Mouse (Mus musculus) limb, embryonic 11.5 days (tissue): ENCODE data around the gene Zbtb44. TPM values are rescaled to one million over a fixed set of nuclear protein-coding genes. Genes with fewer than 3 reads are reported as not detected.

ENCODE experiments used
- ATAC-seq: fragments of 200-750 bp; cut with Nextera tagmentation; 2 replicates; pipeline ENCODE4 v1.8.0; 2017; ENCODE audit warnings: low read depth; ENCODE audit not compliant: insufficient number of reproducible peaks, low FRiP score, low TSS enrichment
- DNase-seq: peaks from one replicate; pipeline ENCODE4 v3.0.0-alpha.2; 2015; ENCODE audit warnings: low spot score
- H3K27ac ChIP-seq: fragments of 300-500 bp; sonication (generic); replicated peaks from 2 replicates; pipeline ENCODE4 v1.5.1; 2014; ENCODE audit warnings: low read depth, mild to moderate bottlenecking, low read length
- H3K27me3 ChIP-seq: fragments of 300-500 bp; sonication (generic); 2 replicates; pipeline ENCODE4 v1.6.1; 2014; ENCODE audit warnings: mild to moderate bottlenecking, low read length, mixed read lengths; ENCODE audit not compliant: control insufficient read depth, insufficient read depth
- H3K36me3 ChIP-seq: fragments of 300-500 bp; sonication (generic); 2 replicates; pipeline ENCODE4 v1.6.1; 2014; ENCODE audit warnings: mild to moderate bottlenecking, low read length, moderate library complexity, mixed read lengths; ENCODE audit not compliant: control insufficient read depth, insufficient read depth
- H3K4me1 ChIP-seq: fragments of 300-500 bp; sonication (generic); 2 replicates; pipeline ENCODE4 v1.6.1; 2014; ENCODE audit warnings: low read length, mixed read lengths; ENCODE audit not compliant: control insufficient read depth, insufficient read depth
- H3K4me2 ChIP-seq: fragments of 300-500 bp; sonication (generic); 2 replicates; pipeline ENCODE4 v1.6.1; 2014; ENCODE audit warnings: low read depth, mild to moderate bottlenecking, moderate library complexity; ENCODE audit not compliant: severe bottlenecking
- H3K4me3 ChIP-seq: fragments of 300-500 bp; sonication (generic); 2 replicates; pipeline ENCODE4 v1.5.1; 2014; ENCODE audit warnings: low read depth, low read length
- H3K9ac ChIP-seq: fragments of 300-500 bp; sonication (generic); 2 replicates; pipeline ENCODE4 v1.6.1; 2014; ENCODE audit warnings: mild to moderate bottlenecking, low read length
- H3K9me3 ChIP-seq: fragments of 300-500 bp; sonication (generic); 2 replicates; pipeline ENCODE4 v1.6.1; 2016; ENCODE audit warnings: low read length; ENCODE audit not compliant: control insufficient read depth
- WGBS: fragments of 180-500 bp; shearing (Covaris S2); extraction: QIAGEN DNeasy Blood & Tissue Kit; methylation state at CpG from one replicate; pipeline ENCODE4 v1.1.7; 2014; 5-methylcytosine and 5-hydroxymethylcytosine counted together
- polyA plus RNA-seq: library from polyadenylated mRNA; unstranded; fragments of >200 nt; fragmentation: Nextera tagmentation; extraction: Ambion mirVana; gene quantifications from 2 replicates; pipeline ENCODE4 v1.2.1, GENCODE M21; 2014

The Zbtb44 gene
- polyA plus RNA-seq, 1 experiment from 2014 or later, result 6.6 TPM

GRCm38 (mm10) chr9:31115586-31115985, 85.1 kb downstream of the Zbtb44 start:
- DNase-seq, result no peak
- no peaks in the 10 kb centered on the region for H3K9me3 ChIP-seq
- no peaks in the 10 kb centered on the region for H3K27me3 ChIP-seq
- H3K36me3 ChIP-seq, result no peaks in the 10 kb centered on the region
- no peak overlapping the region for H3K27ac ChIP-seq
- no peak for ATAC-seq
- H3K4me3 ChIP-seq, result no peak overlapping the region
- H3K4me2 ChIP-seq, result no peak overlapping the region
- no peak overlapping the region for H3K9ac ChIP-seq
- peaks cover 14% of the 10 kb centered on the region for H3K4me1 ChIP-seq

GRCm38 (mm10) chr9:31117088-31117487, 86.6 kb downstream of the Zbtb44 start:
- Histone ChIP-seq H3K27me3 (no peaks in the 10 kb centered on the region), H3K4me3 (no peak overlapping the region), H3K4me1 (peaks cover 22% of the 10 kb centered on the region), H3K4me2 (no peak overlapping the region), H3K9me3 (no peaks in the 10 kb centered on the region), H3K9ac (no peak overlapping the region), H3K36me3 (no peaks in the 10 kb centered on the region), H3K27ac (no peak overlapping the region)
- ATAC-seq, result no peak
- no peak for DNase-seq
- WGBS, result 92% methylated on average over 11 of the region's 11 CpGs

GRCm38 (mm10) chr9:31117488-31117887, 87.0 kb downstream of the Zbtb44 start:
- ATAC-seq, result no peak
- no peaks in the 10 kb centered on the region for H3K27me3 ChIP-seq
- no peak overlapping the region for H3K27ac ChIP-seq
- H3K36me3 ChIP-seq, result no peaks in the 10 kb centered on the region
- WGBS, result 76% methylated on average over 6 of the region's 6 CpGs
- H3K4me3 ChIP-seq, result no peak overlapping the region
- H3K9me3 ChIP-seq, result no peaks in the 10 kb centered on the region
- DNase-seq, result no peak
- no peak overlapping the region for H3K4me2 ChIP-seq
- H3K9ac ChIP-seq, result no peak overlapping the region
- H3K4me1 ChIP-seq, result peaks cover 22% of the 10 kb centered on the region

DNA sequence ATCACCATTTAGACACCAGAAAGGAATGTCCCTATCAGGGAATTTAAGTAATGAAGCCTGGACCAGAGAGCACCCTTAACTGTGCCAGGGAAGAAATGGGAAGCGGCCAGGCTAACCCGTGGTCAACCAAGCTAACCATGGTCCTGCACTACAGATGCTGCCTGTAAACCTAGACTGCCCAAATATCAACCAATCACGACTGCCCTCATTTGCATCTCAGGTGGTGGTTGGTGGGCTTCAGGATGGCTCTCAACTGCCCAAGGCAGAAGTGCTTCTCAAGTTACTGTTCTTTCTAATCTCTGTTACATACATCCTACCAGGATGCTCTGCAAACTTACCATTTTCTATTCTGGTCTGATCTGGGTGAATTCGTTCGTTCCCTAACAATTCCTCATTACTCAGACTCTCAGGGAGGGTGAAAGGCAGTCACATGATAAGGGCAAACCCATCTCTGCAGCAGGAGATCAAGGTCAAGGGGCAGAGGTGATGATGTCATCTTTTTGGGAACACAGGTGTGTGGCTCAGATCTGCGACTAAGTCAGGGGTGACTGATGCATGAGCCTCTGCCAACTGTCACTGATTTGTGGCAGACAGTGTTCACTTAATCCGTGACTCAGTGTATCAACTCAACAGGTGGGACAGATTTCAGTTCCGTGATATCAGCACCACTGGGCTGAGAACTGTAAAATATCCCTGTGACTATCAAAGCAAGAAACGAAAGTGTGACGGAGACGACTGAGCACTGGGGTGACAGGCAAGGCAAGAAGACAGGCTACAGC, 88.3 kb downstream of the Zbtb44 start:
- ATAC-seq, result peak; percentile 92
- 28% methylated on average over 11 of the region's 11 CpGs for WGBS
- no peak overlapping the region for H3K4me2 ChIP-seq

GRCm38 (mm10) chr9:31119405-31119804, 89.0 kb downstream of the Zbtb44 start:
- Histone ChIP-seq H3K9me3 (no peaks in the 10 kb centered on the region), H3K4me3 (no peak overlapping the region), H3K4me2 (no peak overlapping the region), H3K27me3 (no peaks in the 10 kb centered on the region), H3K36me3 (no peaks in the 10 kb centered on the region), H3K4me1 (peaks cover 22% of the 10 kb centered on the region), H3K27ac (no peak overlapping the region), H3K9ac (no peak overlapping the region)
- ATAC-seq (no peak), DNase-seq (no peak)
- WGBS, result 68% methylated on average over 5 of the region's 5 CpGs

More for the DNA sequence above, 88.3 kb downstream of the Zbtb44 start:
- Histone ChIP-seq H3K27ac (no peak overlapping the region; the same call in 1 of the 2 replicates), H3K9me3 (no peaks in the 10 kb centered on the region), H3K9ac (no peak overlapping the region), H3K4me3 (no peak overlapping the region), H3K4me1 (peaks cover 22% of the 10 kb centered on the region), H3K36me3 (no peaks in the 10 kb centered on the region), H3K27me3 (no peaks in the 10 kb centered on the region)
- peak; percentile 75 for DNase-seq

DNA sequence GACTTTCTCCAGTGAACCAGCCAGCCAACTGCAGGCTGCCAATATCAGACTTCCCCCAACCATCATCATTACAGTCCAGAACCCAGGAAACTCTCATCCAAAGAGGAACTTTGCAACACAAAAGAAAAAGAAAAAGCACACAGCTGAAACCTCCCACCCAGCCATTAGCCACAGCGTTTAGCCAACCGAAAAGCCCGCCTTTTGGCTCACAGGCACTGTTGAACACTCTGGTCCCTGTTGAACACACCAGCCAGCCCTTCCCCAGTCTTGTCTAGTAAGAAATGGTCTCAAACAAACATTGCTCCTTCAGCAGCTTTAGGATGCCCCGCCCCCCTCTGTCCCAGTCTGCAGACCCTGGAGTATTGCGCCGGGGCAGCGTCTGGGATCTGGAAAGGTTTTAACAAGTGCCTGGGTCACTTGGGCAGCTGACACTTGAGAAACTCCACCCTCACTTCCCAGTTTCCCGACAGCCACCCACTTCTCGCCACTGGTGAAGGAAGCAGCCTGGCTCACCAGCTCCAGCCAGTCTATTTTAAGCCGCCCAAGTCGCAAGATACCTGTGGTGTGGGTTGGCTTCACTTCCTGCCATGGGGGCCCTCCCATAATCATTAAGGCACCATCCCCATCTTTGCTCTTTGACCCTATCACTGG, 89.6 kb downstream of the Zbtb44 start:
- Histone ChIP-seq H3K9ac (no peak overlapping the region), H3K9me3 (no peaks in the 10 kb centered on the region), H3K36me3 (no peaks in the 10 kb centered on the region), H3K4me1 (peaks cover 22% of the 10 kb centered on the region), H3K4me3 (no peak overlapping the region), H3K27me3 (no peaks in the 10 kb centered on the region), H3K27ac (peak overlapping the region; percentile 47; the same call in 1 of the 2 replicates), H3K4me2 (no peak overlapping the region)
- DNase-seq, result peak; percentile 50
- WGBS, result 33% methylated on average over 11 of the region's 11 CpGs
- no peak for ATAC-seq

DNA sequence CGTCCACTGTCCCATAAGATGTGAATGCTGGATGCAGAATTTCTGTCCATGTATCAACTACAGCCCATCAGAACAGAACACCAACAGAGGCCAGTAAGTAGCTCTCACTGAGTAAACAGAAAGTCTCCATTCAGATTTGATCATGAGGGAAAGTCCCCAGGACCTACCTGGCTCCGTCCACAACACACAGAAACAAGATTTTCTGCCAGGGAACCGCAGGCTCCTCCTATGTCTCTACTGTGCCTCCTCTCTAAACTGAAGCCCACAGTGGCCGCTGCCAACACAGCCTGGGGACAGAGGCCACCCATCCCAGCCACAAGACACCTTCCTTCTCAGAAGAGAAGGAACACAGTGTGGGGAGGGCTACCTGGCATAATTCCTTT, 90.1 kb downstream of the Zbtb44 start:
- Histone ChIP-seq H3K4me1 (peaks cover 22% of the 10 kb centered on the region), H3K9me3 (no peaks in the 10 kb centered on the region), H3K9ac (no peak overlapping the region), H3K27ac (peak overlapping the region; percentile 47; the same call in 1 of the 2 replicates), H3K4me3 (no peak overlapping the region), H3K36me3 (no peaks in the 10 kb centered on the region), H3K27me3 (no peaks in the 10 kb centered on the region), H3K4me2 (no peak overlapping the region)
- 36% methylated on average over 4 of the region's 4 CpGs for WGBS
- ATAC-seq (no peak), DNase-seq (no peak)

DNA sequence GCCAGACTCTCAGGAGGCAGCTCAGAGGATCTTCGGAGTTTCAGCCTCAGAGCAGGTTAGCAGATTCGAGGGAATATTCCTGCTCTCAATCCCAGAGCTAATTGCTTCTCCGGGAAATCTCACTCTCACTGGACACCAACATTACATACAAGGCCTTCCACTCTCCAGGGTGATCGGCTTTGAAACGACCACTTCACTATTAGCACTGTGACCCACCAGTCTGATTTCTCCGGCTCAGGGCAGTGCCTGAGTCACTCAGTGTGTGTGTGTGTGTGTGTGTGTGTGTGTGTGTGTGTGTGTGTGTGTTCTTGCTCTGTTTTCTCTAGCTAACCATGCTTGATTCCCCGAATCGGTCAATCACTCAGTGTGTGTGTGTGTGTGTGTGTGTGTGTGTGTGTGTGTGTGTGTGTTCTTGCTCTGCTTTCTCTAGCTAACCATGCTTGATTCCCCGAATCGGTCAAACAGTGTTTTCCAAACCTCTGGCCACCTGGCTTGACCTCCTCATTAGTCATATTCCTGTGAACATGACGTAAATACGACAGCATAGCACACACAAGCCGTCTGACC, 92.1 kb downstream of the Zbtb44 start:
- H3K9ac ChIP-seq, result no peak overlapping the region
- no peak overlapping the region for H3K4me2 ChIP-seq
- no peaks in the 10 kb centered on the region for H3K27me3 ChIP-seq
- no peak for DNase-seq
- H3K27ac ChIP-seq, result no peak overlapping the region
- H3K4me3 ChIP-seq, result no peak overlapping the region
- no peaks in the 10 kb centered on the region for H3K36me3 ChIP-seq
- ATAC-seq, result no peak
- H3K9me3 ChIP-seq, result no peaks in the 10 kb centered on the region
- 64% methylated on average over 13 of the region's 13 CpGs for WGBS
- peaks cover 22% of the 10 kb centered on the region for H3K4me1 ChIP-seq
